Comparison of ENCODE assay signal across 22 mouse cellular contexts in the genomic region with DNA sequence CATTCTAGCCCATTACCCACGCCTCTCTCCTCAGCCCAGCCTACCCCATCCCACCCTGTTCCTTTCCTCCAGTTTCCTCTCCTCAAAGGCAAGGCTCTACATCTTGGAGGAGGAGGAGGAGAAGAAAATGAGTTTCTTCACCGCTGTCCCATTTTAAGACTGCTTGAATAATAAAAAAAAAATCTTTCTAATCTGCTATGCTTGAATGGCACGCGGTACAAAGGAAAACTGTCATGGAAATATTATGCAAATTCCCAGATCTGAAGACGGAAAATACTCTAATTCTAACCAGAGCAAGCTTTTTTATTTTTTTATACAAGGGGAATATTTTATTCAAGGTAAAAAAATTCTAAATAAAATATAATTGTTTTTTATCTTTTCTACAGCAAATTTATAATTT.
DNase-seq lines count a peak whose midpoint lies in the region; ATAC-seq and TF ChIP-seq lines count a peak whose summit lies in the region.
"Had no signal": no experiment of that assay in that cellular context is flagged by ENCODE, and none has a peak within 500 bp of the region (broad histone marks: within the 10 kb centered on the region; RNA-seq: fewer than 3 reads in every experiment).

No protein-coding gene starts in this region.

- peak; percentile 48; the same call in 1 of the 2 replicates for ATAC-seq in midbrain, embryonic 16.5 days
- no peak for ATAC-seq in midbrain, embryonic 11.5 days (ENCODE audit: low FRiP score)
- no peak for ATAC-seq in forebrain, embryonic 13.5 days
- ATAC-seq in heart, embryonic 12.5 days (ENCODE audit: insufficient number of reproducible peaks, low FRiP score), result no peak
- ATAC-seq: activated CD4-positive, CD25-positive, alpha-beta regulatory T cell, adult 4 months; forebrain, embryonic 14.5 days; forebrain, embryonic 16.5 days; Patski had no signal

- no peak for TF ChIP-seq POLR2A in CH12.LX (IDR thresholded peaks at IDR 0.05; ENCODE audit: low read depth, low read length)
- no peak for TF ChIP-seq POLR2A in bone marrow macrophage, adult 2 months (IDR thresholded peaks at IDR 0.05; ENCODE audit: borderline replicate concordance, low read depth, low read length)

- no peak overlapping the region for H3K9ac ChIP-seq in midbrain, embryonic 16.5 days (ENCODE audit: low read depth, low read length)
- no peak overlapping the region for H3K9ac ChIP-seq in midbrain, embryonic 11.5 days (ENCODE audit: low read length)
- no peak overlapping the region for H3K9ac ChIP-seq in CH12.LX (ENCODE audit: insufficient read depth, low read depth)
- H3K9ac ChIP-seq in forebrain, embryonic 13.5 days, result no peak overlapping the region
- no peak overlapping the region for H3K9ac ChIP-seq in heart, embryonic 12.5 days
- H3K9ac ChIP-seq: embryonic facial prominence, embryonic 12.5 days had no signal

- no peaks in the 10 kb centered on the region for H3K27me3 ChIP-seq in midbrain, embryonic 16.5 days (ENCODE audit: control insufficient read depth, insufficient read depth, low read depth, low read length)
- H3K27me3 ChIP-seq in midbrain, embryonic 11.5 days (ENCODE audit: control insufficient read depth, insufficient read depth, low read length), result no peaks in the 10 kb centered on the region
- no peaks in the 10 kb centered on the region for H3K27me3 ChIP-seq in CH12.LX (replicated peaks)
- H3K27me3 ChIP-seq in splenic B cell, adult 2 months (ENCODE audit: control insufficient read depth, insufficient read depth, low read length, poor library complexity, severe bottlenecking), result no peaks in the 10 kb centered on the region
- no peaks in the 10 kb centered on the region for H3K27me3 ChIP-seq in forebrain, embryonic 13.5 days
- H3K27me3 ChIP-seq in heart, embryonic 12.5 days (replicated peaks), result no peaks in the 10 kb centered on the region
- H3K27me3 ChIP-seq: embryonic facial prominence, embryonic 12.5 days; Patski had no signal

- no peak for TF ChIP-seq RAD21 in CH12.LX (IDR thresholded peaks at IDR 0.05; ENCODE audit: low read depth, low read length)

- no peaks in the 10 kb centered on the region for H3K36me3 ChIP-seq in midbrain, embryonic 16.5 days (ENCODE audit: control insufficient read depth, insufficient read depth, low read length)
- H3K36me3 ChIP-seq in midbrain, embryonic 11.5 days (ENCODE audit: control insufficient read depth, insufficient read depth, low read length), result no peaks in the 10 kb centered on the region
- H3K36me3 ChIP-seq in CH12.LX (replicated peaks in 1 of 2; ENCODE audit: control insufficient read depth in 1 of 2, insufficient read depth in 1 of 2, low read length in 1 of 2), result peaks cover 17 to 33% of the 10 kb centered on the region in 2 experiments
- peaks cover 8% of the 10 kb centered on the region for H3K36me3 ChIP-seq in splenic B cell, adult 2 months (ENCODE audit: control insufficient read depth, insufficient read depth, low read length, poor library complexity, severe bottlenecking)
- H3K36me3 ChIP-seq in forebrain, embryonic 13.5 days (ENCODE audit: poor library complexity, severe bottlenecking), result peaks cover 18% of the 10 kb centered on the region; the same call in 1 of the 2 replicates
- H3K36me3 ChIP-seq in heart, embryonic 12.5 days, result peaks cover 25% of the 10 kb centered on the region

- no peaks in the 10 kb centered on the region for H3K4me1 ChIP-seq in midbrain, embryonic 16.5 days (ENCODE audit: control insufficient read depth, insufficient read depth, low read length)
- no peaks in the 10 kb centered on the region for H3K4me1 ChIP-seq in midbrain, embryonic 11.5 days (ENCODE audit: control insufficient read depth, insufficient read depth, low read length)
- H3K4me1 ChIP-seq in CH12.LX (ENCODE audit: control insufficient read depth in 1 of 2, insufficient read depth in 2 of 2), result peaks cover 40 to 94% of the 10 kb centered on the region in 2 experiments
- peaks cover 75% of the 10 kb centered on the region for H3K4me1 ChIP-seq in bone marrow macrophage, adult 2 months (ENCODE audit: control insufficient read depth, insufficient read depth, low read length)
- no peaks in the 10 kb centered on the region for H3K4me1 ChIP-seq in forebrain, embryonic 13.5 days
- H3K4me1 ChIP-seq in heart, embryonic 12.5 days (replicated peaks), result peaks cover 24% of the 10 kb centered on the region
- H3K4me1 ChIP-seq: embryonic facial prominence, embryonic 12.5 days had no signal

- no peak for TF ChIP-seq EP300 in CH12.LX (IDR thresholded peaks at IDR 0.05; ENCODE audit: low read length)

- dilution Hi-C loops in CH12.LX (cut with MboI; ENCODE audit: extremely low pct_ligation_motif_present, extremely low pct_unique_long_range_greater_than_20kb, low sequenced_read_pairs), result no loop called here

- H3K4me3 ChIP-seq in midbrain, embryonic 16.5 days (ENCODE audit: low read depth, low read length), result no peak overlapping the region
- no peak overlapping the region for H3K4me3 ChIP-seq in midbrain, embryonic 11.5 days (ENCODE audit: low read depth, low read length)
- H3K4me3 ChIP-seq in CH12.LX (replicated peaks in 1 of 3; ENCODE audit: low read depth in 2 of 3, low read length in 2 of 3, poor library complexity in 1 of 3), result no peak overlapping the region
- no peak overlapping the region for H3K4me3 ChIP-seq in bone marrow macrophage, adult 2 months (ENCODE audit: insufficient read depth, low read length)
- H3K4me3 ChIP-seq in forebrain, embryonic 13.5 days, result no peak overlapping the region
- no peak overlapping the region for H3K4me3 ChIP-seq in heart, embryonic 12.5 days
- H3K4me3 ChIP-seq: embryonic facial prominence, embryonic 10.5 days; embryonic facial prominence, embryonic 12.5 days had no signal

- H3K9me3 ChIP-seq in midbrain, embryonic 16.5 days (replicated peaks; ENCODE audit: control insufficient read depth, low read length, poor library complexity, severe bottlenecking), result no peaks in the 10 kb centered on the region
- H3K9me3 ChIP-seq in midbrain, embryonic 11.5 days (ENCODE audit: control insufficient read depth, low read length), result no peaks in the 10 kb centered on the region
- peaks cover 2% of the 10 kb centered on the region for H3K9me3 ChIP-seq in CH12.LX (replicated peaks; ENCODE audit: low read length)
- H3K9me3 ChIP-seq in forebrain, embryonic 13.5 days (replicated peaks), result no peaks in the 10 kb centered on the region
- no peaks in the 10 kb centered on the region for H3K9me3 ChIP-seq in heart, embryonic 12.5 days (replicated peaks)
- H3K9me3 ChIP-seq: embryonic facial prominence, embryonic 10.5 days; embryonic facial prominence, embryonic 12.5 days; G1E had no signal

- no peak for TF ChIP-seq CTCF in CH12.LX (conservative IDR thresholded peaks at IDR 0.05 in 1 of 2, IDR thresholded peaks at IDR 0.05 in 1 of 2; ENCODE audit: low read depth in 2 of 2, low read length in 2 of 2)
- no peak for TF ChIP-seq CTCF in bone marrow macrophage, adult 2 months (IDR thresholded peaks at IDR 0.05; ENCODE audit: low read depth, low read length)

- H3K79me2 ChIP-seq in CH12.LX (replicated peaks; ENCODE audit: control insufficient read depth, extremely low read depth, insufficient read depth, poor library complexity, severe bottlenecking), result no peaks in the 10 kb centered on the region

- DNase-seq in midbrain, embryonic 11.5 days (ENCODE audit: low spot score, missing footprints), result no peak
- peak; percentile 45 for DNase-seq in CH12.LX (ENCODE audit: extremely low read depth)
- DNase-seq in splenic B cell, adult 2 months (ENCODE audit: low read depth, low spot score), result peak; percentile 60
- DNase-seq: adrenal gland, adult 8-10 months; adrenal gland, postnatal 14 days; adrenal gland, postnatal 36 days; cerebellum, adult 11 months; cerebellum, adult 18-20 months; cerebellum, adult 8-10 months; cerebellum, postnatal 10 days; cerebellum, postnatal 25 days had no signal

- H3K4me2 ChIP-seq in midbrain, embryonic 16.5 days (ENCODE audit: low read length), result no peak overlapping the region
- H3K4me2 ChIP-seq in midbrain, embryonic 11.5 days, result no peak overlapping the region
- H3K4me2 ChIP-seq in CH12.LX (ENCODE audit: insufficient read depth, low read depth, poor library complexity, severe bottlenecking), result no peak overlapping the region
- no peak overlapping the region for H3K4me2 ChIP-seq in forebrain, embryonic 13.5 days
- H3K4me2 ChIP-seq in heart, embryonic 12.5 days, result no peak overlapping the region
- H3K4me2 ChIP-seq: embryonic facial prominence, embryonic 12.5 days had no signal

- no peak overlapping the region for H3K27ac ChIP-seq in midbrain, embryonic 16.5 days (ENCODE audit: low read length)
- no peak overlapping the region for H3K27ac ChIP-seq in midbrain, embryonic 11.5 days (ENCODE audit: low read depth, low read length)
- 0 out of 2 replicates have a peak overlapping the region, but pooled peaks have one; percentile 0 for H3K27ac ChIP-seq in CH12.LX (ENCODE audit: insufficient read depth, low read depth)
- H3K27ac ChIP-seq in bone marrow macrophage, adult 2 months (ENCODE audit: insufficient read depth, low read depth, low read length), result peak overlapping the region; percentile 99
- no peak overlapping the region for H3K27ac ChIP-seq in forebrain, embryonic 13.5 days
- H3K27ac ChIP-seq in heart, embryonic 12.5 days (ENCODE audit: poor library complexity, severe bottlenecking), result no peak overlapping the region
- H3K27ac ChIP-seq: embryonic facial prominence, embryonic 10.5 days; embryonic facial prominence, embryonic 12.5 days had no signal

- 81% methylated on average over 5 of the region's 5 CpGs for WGBS in midbrain, embryonic 16.5 days
- 95% methylated on average over 5 of the region's 5 CpGs for WGBS in midbrain, embryonic 11.5 days
- WGBS in forebrain, embryonic 13.5 days, result 91% methylated on average over 5 of the region's 5 CpGs
- WGBS in heart, embryonic 12.5 days, result 93% methylated on average over 5 of the region's 5 CpGs

- in situ Hi-C loops in CH12.LX (cut with MboI; ENCODE audit: low pct_ligation_motif_present, low pct_unique_long_range_greater_than_20kb, low sequenced_read_pairs), result loop anchor here (10.0 kb wide), 1 partner anchor 88 kb away; no protein-coding TSS in a partner anchor

TF ChIP-seq in CH12.LX, 34 proteins besides CTCF, POLR2A, EP300 and RAD21:
- TF ChIP-seq UBTF (IDR thresholded peaks at IDR 0.05; ENCODE audit: low read depth, low read length), result no peak
- peak; percentile 67 for TF ChIP-seq ZNF384 (IDR thresholded peaks at IDR 0.05; ENCODE audit: low read depth, low read length)

Comparison
In these comparisons a context has a peak if more than half of its experiments do, and no peak if none do; other contexts are left out.
1. H3K27ac ChIP-seq: peak in CH12.LX (single experiment) and bone marrow macrophage, adult 2 months (single experiment); none in midbrain, embryonic 16.5 days (single experiment), midbrain, embryonic 11.5 days (single experiment), forebrain, embryonic 13.5 days (single experiment) and heart, embryonic 12.5 days (single experiment).